Mouse (Mus musculus) neural tube, embryonic 12.5 days (tissue): ENCODE data around the gene Prdm16. TPM values are rescaled to one million over a fixed set of nuclear protein-coding genes. Genes with fewer than 3 reads are reported as not detected.

ENCODE experiments used
- ATAC-seq: fragments of 200-750 bp; cut with Nextera tagmentation; 2 replicates; pipeline ENCODE4 v1.8.0; 2017; ENCODE audit warnings: low read depth, mild to moderate bottlenecking, moderate TSS enrichment, moderate library complexity; ENCODE audit not compliant: low FRiP score
- H3K27ac ChIP-seq: fragments of 300-500 bp; sonication (generic); 2 replicates; pipeline ENCODE4 v1.5.1; 2016
- H3K27me3 ChIP-seq: fragments of 300-500 bp; sonication (generic); replicated peaks from 2 replicates; pipeline ENCODE4 v1.6.1; 2016; ENCODE audit warnings: mild to moderate bottlenecking
- H3K36me3 ChIP-seq: fragments of 300-500 bp; sonication (generic); 2 replicates; pipeline ENCODE4 v1.6.1; 2016; ENCODE audit warnings: mild to moderate bottlenecking
- H3K4me1 ChIP-seq: fragments of 300-500 bp; sonication (generic); 2 replicates; pipeline ENCODE4 v1.6.1; 2016
- H3K4me2 ChIP-seq: fragments of 300-500 bp; sonication (generic); replicated peaks from 2 replicates; pipeline ENCODE4 v1.6.1; 2016; ENCODE audit warnings: mild to moderate bottlenecking
- H3K4me3 ChIP-seq: fragments of 300-500 bp; sonication (generic); 2 replicates; pipeline ENCODE4 v1.5.1; 2016
- H3K9ac ChIP-seq: fragments of 300-500 bp; sonication (generic); 2 replicates; pipeline ENCODE4 v1.6.1; 2016; ENCODE audit warnings: mild to moderate bottlenecking
- H3K9me3 ChIP-seq: fragments of 300-500 bp; sonication (generic); 2 replicates; pipeline ENCODE4 v1.6.1; 2016; ENCODE audit warnings: mild to moderate bottlenecking
- WGBS: fragments of 180-500 bp; shearing (Covaris S2); methylation state at CpG from one replicate; pipeline ENCODE4 v1.1.7; 2016; 5-methylcytosine and 5-hydroxymethylcytosine counted together
- polyA plus RNA-seq: library from polyadenylated mRNA; unstranded; fragments of >200 nt; fragmentation: Nextera tagmentation; extraction: Ambion mirVana; gene quantifications from 2 replicates; pipeline ENCODE4 v1.2.1, GENCODE M21; 2016

Prdm16 gene
- polyA plus RNA-seq, 1 experiment from 2014 or later: 12.9 TPM

- no peaks in the 10 kb centered on the region for H3K36me3 ChIP-seq
- no peak overlapping the region for H3K27ac ChIP-seq
- H3K27me3 ChIP-seq: peaks cover 24% of the 10 kb centered on the region; the same call in 1 of the 2 replicates
- WGBS: 33% methylated on average over 5 of the region's 5 CpGs
- H3K4me2 ChIP-seq: no peak overlapping the region
- no peak for ATAC-seq
- no peaks in the 10 kb centered on the region for H3K9me3 ChIP-seq
- peaks cover 50% of the 10 kb centered on the region for H3K4me1 ChIP-seq
- H3K4me3 ChIP-seq: no peak overlapping the region
- H3K9ac ChIP-seq: no peak overlapping the region
These were observed 94.1 kb downstream of the Prdm16 start for GRCm38 (mm10) chr4:154542568-154542967.

- H3K9ac ChIP-seq: no peak overlapping the region
- no peak overlapping the region for H3K4me2 ChIP-seq
- H3K27me3 ChIP-seq: peaks cover 20% of the 10 kb centered on the region; the same call in 1 of the 2 replicates
- H3K27ac ChIP-seq: no peak overlapping the region
- no peak overlapping the region for H3K4me3 ChIP-seq
- H3K36me3 ChIP-seq: no peaks in the 10 kb centered on the region
- WGBS: 80% methylated on average over 9 of the region's 9 CpGs
- H3K9me3 ChIP-seq: no peaks in the 10 kb centered on the region
- no peak for ATAC-seq
- peaks cover 50% of the 10 kb centered on the region for H3K4me1 ChIP-seq
These were observed 94.9 kb downstream of the Prdm16 start for GRCm38 (mm10) chr4:154541632-154542276.

GRCm38 (mm10) chr4:154540671-154541070 is 96.0 kb downstream of the Prdm16 start:
- peak; percentile 48; the same call in 1 of the 2 replicates for ATAC-seq
- WGBS: 24% methylated on average over 10 of the region's 10 CpGs
- no peak overlapping the region for H3K9ac ChIP-seq
- peaks cover 50% of the 10 kb centered on the region for H3K4me1 ChIP-seq
- H3K4me3 ChIP-seq: no peak overlapping the region
- no peaks in the 10 kb centered on the region for H3K9me3 ChIP-seq
- peak overlapping the region; percentile 32 for H3K4me2 ChIP-seq
- H3K27ac ChIP-seq: no peak overlapping the region
- no peaks in the 10 kb centered on the region for H3K36me3 ChIP-seq
- H3K27me3 ChIP-seq: peaks cover 14% of the 10 kb centered on the region; the same call in 1 of the 2 replicates

- peaks cover 45% of the 10 kb centered on the region for H3K4me1 ChIP-seq
- H3K27me3 ChIP-seq: peaks cover 9% of the 10 kb centered on the region; the same call in 1 of the 2 replicates
- no peak overlapping the region for H3K27ac ChIP-seq
- no peak for ATAC-seq
- no peak overlapping the region for H3K4me2 ChIP-seq
- H3K9me3 ChIP-seq: no peaks in the 10 kb centered on the region
- 74% methylated on average over 12 of the region's 12 CpGs for WGBS
- no peaks in the 10 kb centered on the region for H3K36me3 ChIP-seq
- no peak overlapping the region for H3K4me3 ChIP-seq
- H3K9ac ChIP-seq: no peak overlapping the region
These were observed 97.0 kb downstream of the Prdm16 start for GRCm38 (mm10) chr4:154539703-154540102.

- 87% methylated on average over 4 of the region's 4 CpGs for WGBS
- Histone ChIP-seq H3K27me3 (peaks cover 13% of the 10 kb centered on the region; the same call in 1 of the 2 replicates), H3K4me1 (peaks cover 39% of the 10 kb centered on the region)
These were observed 97.9 kb downstream of the Prdm16 start for GRCm38 (mm10) chr4:154538727-154539126.

GRCm38 (mm10) chr4:154536110-154536509 is 100.6 kb downstream of the Prdm16 start:
- ATAC-seq: no peak
- H3K4me3 ChIP-seq: no peak overlapping the region
- no peaks in the 10 kb centered on the region for H3K9me3 ChIP-seq
- H3K9ac ChIP-seq: no peak overlapping the region
- H3K36me3 ChIP-seq: no peaks in the 10 kb centered on the region
- peaks cover 15% of the 10 kb centered on the region for H3K4me1 ChIP-seq
- WGBS: 69% methylated on average over 5 of the region's 5 CpGs
- H3K27me3 ChIP-seq: peaks cover 18% of the 10 kb centered on the region
- no peak overlapping the region for H3K4me2 ChIP-seq
- H3K27ac ChIP-seq: no peak overlapping the region

More at GRCm38 (mm10) chr4:154538727-154539126, 97.9 kb downstream of the Prdm16 start:
- H3K9ac ChIP-seq: no peak overlapping the region
- no peaks in the 10 kb centered on the region for H3K9me3 ChIP-seq
- no peak overlapping the region for H3K27ac ChIP-seq
- H3K4me2 ChIP-seq: no peak overlapping the region
- no peak for ATAC-seq
- H3K36me3 ChIP-seq: no peaks in the 10 kb centered on the region
- no peak overlapping the region for H3K4me3 ChIP-seq

GRCm38 (mm10) chr4:154531368-154531767 is 105.3 kb downstream of the Prdm16 start:
- Histone ChIP-seq H3K4me1 (no peaks in the 10 kb centered on the region; the same call in 1 of the 2 replicates), H3K9ac (no peak overlapping the region), H3K36me3 (no peaks in the 10 kb centered on the region), H3K4me3 (no peak overlapping the region), H3K27me3 (peaks cover 39% of the 10 kb centered on the region), H3K9me3 (no peaks in the 10 kb centered on the region), H3K4me2 (no peak overlapping the region), H3K27ac (no peak overlapping the region)
- no peak for ATAC-seq
- 75% methylated on average over 4 of the region's 4 CpGs for WGBS

- Histone ChIP-seq H3K27me3 (peaks cover 44% of the 10 kb centered on the region), H3K9ac (no peak overlapping the region), H3K4me2 (no peak overlapping the region), H3K4me1 (no peaks in the 10 kb centered on the region; the same call in 1 of the 2 replicates), H3K9me3 (no peaks in the 10 kb centered on the region), H3K36me3 (no peaks in the 10 kb centered on the region), H3K27ac (no peak overlapping the region), H3K4me3 (no peak overlapping the region)
- ATAC-seq: no peak
- WGBS: 79% methylated on average over 7 of the region's 7 CpGs
These were observed 106.3 kb downstream of the Prdm16 start for GRCm38 (mm10) chr4:154530336-154530735.

GRCm38 (mm10) chr4:154527506-154527905 is 109.2 kb downstream of the Prdm16 start:
- Histone ChIP-seq H3K36me3 (no peaks in the 10 kb centered on the region), H3K4me3 (no peak overlapping the region), H3K27me3 (peaks cover 39% of the 10 kb centered on the region), H3K9me3 (no peaks in the 10 kb centered on the region), H3K27ac (no peak overlapping the region), H3K4me1 (peaks cover 14% of the 10 kb centered on the region), H3K4me2 (no peak overlapping the region), H3K9ac (no peak overlapping the region)
- 79% methylated on average over 9 of the region's 9 CpGs for WGBS
- no peak for ATAC-seq

- Histone ChIP-seq H3K9ac (no peak overlapping the region), H3K9me3 (no peaks in the 10 kb centered on the region), H3K4me1 (peaks cover 14% of the 10 kb centered on the region), H3K4me3 (no peak overlapping the region), H3K4me2 (no peak overlapping the region), H3K36me3 (no peaks in the 10 kb centered on the region), H3K27me3 (peaks cover 32% of the 10 kb centered on the region), H3K27ac (no peak overlapping the region)
- 82% methylated on average over 6 of the region's 6 CpGs for WGBS
- no peak for ATAC-seq
These were observed 110.3 kb downstream of the Prdm16 start for GRCm38 (mm10) chr4:154526351-154526786.

GRCm38 (mm10) chr4:154523898-154524297 is 112.8 kb downstream of the Prdm16 start:
- Histone ChIP-seq H3K36me3 (no peaks in the 10 kb centered on the region), H3K4me1 (peaks cover 14% of the 10 kb centered on the region), H3K4me2 (no peak overlapping the region), H3K9me3 (no peaks in the 10 kb centered on the region), H3K9ac (no peak overlapping the region), H3K4me3 (no peak overlapping the region), H3K27me3 (peaks cover 45% of the 10 kb centered on the region), H3K27ac (no peak overlapping the region)
- 28% methylated on average over 17 of the region's 17 CpGs for WGBS
- peak; percentile 68; the same call in 1 of the 2 replicates for ATAC-seq

GRCm38 (mm10) chr4:154521881-154522676 is 114.6 kb downstream of the Prdm16 start:
- Histone ChIP-seq H3K9ac (no peak overlapping the region), H3K4me2 (no peak overlapping the region), H3K27me3 (peaks cover 44% of the 10 kb centered on the region), H3K36me3 (no peaks in the 10 kb centered on the region), H3K4me3 (no peak overlapping the region), H3K9me3 (no peaks in the 10 kb centered on the region), H3K27ac (no peak overlapping the region), H3K4me1 (peaks cover 16% of the 10 kb centered on the region)
- ATAC-seq: no peak
- 93% methylated on average over 7 of the region's 7 CpGs for WGBS
